Mouse (Mus musculus) brain, embryonic 14.5 days (tissue): ENCODE data around the gene Zfp111.

Experiments used
- CTCF ChIP-seq: fragments of 200-500 bp; IDR thresholded peaks from 2 replicates; pipeline ENCODE4 v1.5.1; 2012; ENCODE audit warnings: inconsistent platforms, mild to moderate bottlenecking, moderate library complexity, borderline replicate concordance; ENCODE audit not compliant: insufficient read depth, insufficient read length; ENCODE audit errors: extremely low read depth
- POLR2A ChIP-seq: fragments of 200-500 bp; IDR thresholded peaks from 2 replicates; pipeline ENCODE4 v1.6.1; 2012; ENCODE audit warnings: mild to moderate bottlenecking, inconsistent platforms, borderline replicate concordance; ENCODE audit not compliant: poor library complexity, insufficient read depth, insufficient read length, severe bottlenecking; ENCODE audit errors: extremely low read depth

GRCm38 (mm10) chr7:24191361-24191760 lies 19.9 kb downstream of the Zfp111 start:
- TF ChIP-seq CTCF (no peak), POLR2A (no peak)
